Mouse (Mus musculus) left cerebral cortex, postnatal 36 days (tissue): Measurements from ENCODE around the gene Gnl3l. TPM values are rescaled to one million over a fixed set of nuclear protein-coding genes. Genes with fewer than 3 reads are reported as not detected.

Experiments used
- DNase-seq, 2 experiments: peaks; one replicate each; pipeline ENCODE4 v3.0.0; 2021 to 2022; ENCODE audit warnings: low spot score in 2 of 2, mixed read lengths in 1 of 2
- intact Hi-C: fragments of 180-260 bp; cut with DNase I; formaldehyde crosslinking; loops from one replicate; pipeline ENCODE4 v1.15.1; 2025
- total RNA-seq, 2 experiments: library from RNA; stranded (reverse); gene quantifications; 2 replicates each; pipeline ENCODE4 v1.2.3; 2021

Gene Gnl3l
- 100 to 1,000 TPM; 201 TPM for total RNA-seq

- intact Hi-C loops = loop anchor here (5.0 kb wide), 1 partner anchor 80 kb away; the partner anchor contains the start of gene Tsr2
- DNase-seq = peak; percentile 85
These were observed at the start of gene Gnl3l for GRCm38 (mm10) chrX:151016938-151017877. Gnl3l (minus strand) TSS chrX:151017322.

GRCm38 (mm10) chrX:151066071-151066666, 49.0 kb upstream of the Gnl3l start:
- DNase-seq = no peak
- intact Hi-C loops = no loop called here

GRCm38 (mm10) chrX:151061615-151062299, 44.6 kb upstream of the Gnl3l start:
- no peak for DNase-seq
- intact Hi-C loops = no loop called here

GRCm38 (mm10) chrX:151059346-151059745, 42.2 kb upstream of the Gnl3l start:
- DNase-seq = no peak
- intact Hi-C loops = no loop called here

GRCm38 (mm10) chrX:151055559-151055958, 38.4 kb upstream of the Gnl3l start:
- intact Hi-C loops = no loop called here
- DNase-seq = no peak

GRCm38 (mm10) chrX:151054489-151054888, 37.4 kb upstream of the Gnl3l start:
- intact Hi-C loops = no loop called here
- no peak for DNase-seq

- DNase-seq = peak; percentile 49 to 70
These were observed 33.2 kb upstream of the Gnl3l start for GRCm38 (mm10) chrX:151050337-151050736.

GRCm38 (mm10) chrX:151049661-151050215, 32.6 kb upstream of the Gnl3l start:
- DNase-seq = no peak
- intact Hi-C loops = no loop called here

More at GRCm38 (mm10) chrX:151050337-151050736, 33.2 kb upstream of the Gnl3l start:
- intact Hi-C loops = no loop called here

- intact Hi-C loops = no loop called here
- DNase-seq = peak; percentile 29 to 48
These were observed 30.4 kb upstream of the Gnl3l start for GRCm38 (mm10) chrX:151047431-151048058.

- intact Hi-C loops = no loop called here
These were observed 29.8 kb upstream of the Gnl3l start for GRCm38 (mm10) chrX:151046777-151047430.

GRCm38 (mm10) chrX:151046321-151046720, 29.2 kb upstream of the Gnl3l start:
- intact Hi-C loops = no loop called here
- no peak for DNase-seq

More at GRCm38 (mm10) chrX:151046777-151047430, 29.8 kb upstream of the Gnl3l start:
- DNase-seq = peak; percentile 73 to 77

- intact Hi-C loops = no loop called here
- DNase-seq = no peak
These were observed 28.7 kb upstream of the Gnl3l start, which contains the start of gene Fgd1 for GRCm38 (mm10) chrX:151045850-151046249. Fgd1 (plus strand) TSS chrX:151046150.

GRCm38 (mm10) chrX:151041223-151041622, 24.1 kb upstream of the Gnl3l start:
- DNase-seq = no peak
- intact Hi-C loops = no loop called here

- intact Hi-C loops = no loop called here
- DNase-seq = no peak
These were observed 14.3 kb upstream of the Gnl3l start for GRCm38 (mm10) chrX:151031400-151031799.

- intact Hi-C loops = loop anchor here (5.0 kb wide), 1 partner anchor 79 kb away; the partner anchor contains the start of gene Tsr2
- no peak for DNase-seq
These were observed 1.7 kb upstream of the Gnl3l start for GRCm38 (mm10) chrX:151018798-151019197.

GRCm38 (mm10) chrX:151017897-151018296, 775 bp upstream of the Gnl3l start:
- intact Hi-C loops = loop anchor here (5.0 kb wide), 1 partner anchor 79 kb away; the partner anchor contains the start of gene Tsr2
- no peak for DNase-seq

- DNase-seq = peak; percentile 28 to 35
- intact Hi-C loops = no loop called here
These were observed 20.3 kb downstream of the Gnl3l start for GRCm38 (mm10) chrX:150996775-150997174.

- intact Hi-C loops = no loop called here
- no peak for DNase-seq
These were observed 35.5 kb downstream of the Gnl3l start for GRCm38 (mm10) chrX:150981621-150982020.

- intact Hi-C loops = no loop called here
- no peak for DNase-seq
These were observed 41.7 kb downstream of the Gnl3l start for GRCm38 (mm10) chrX:150975424-150975823.
